Mouse (Mus musculus) heart, embryonic 14.5 days (tissue): ENCODE measurements around the gene Atp9a. TPM values are rescaled to one million over a fixed set of nuclear protein-coding genes. Genes with fewer than 3 reads are reported as not detected.
"Not testable (repeated sequence)": the region's sequence is repeated elsewhere in the genome, so short reads cannot be mapped to it uniquely, and the experiment has no call there.

ENCODE experiments used
- ATAC-seq: fragments of 200-750 bp; cut with Nextera tagmentation; 2 replicates; pipeline ENCODE4 v1.8.0; 2017; ENCODE audit warnings: low read depth, moderate TSS enrichment; ENCODE audit not compliant: insufficient number of reproducible peaks, insufficient read depth, low FRiP score
- H3K27ac ChIP-seq, 2 experiments: fragments of 200-500 bp in 1 of 2; fragments of 300-500 bp in 1 of 2; sonication (generic) in 1 of 2; replicated peaks in 1 of 2; 2 replicates each; pipeline ENCODE4 v1.5.1; 2012 to 2014; ENCODE audit warnings: low read depth in 2 of 2, low read length in 2 of 2, control low read depth in 1 of 2, mild to moderate bottlenecking in 1 of 2, mixed read lengths in 1 of 2; ENCODE audit not compliant: control insufficient read depth in 1 of 2, insufficient read depth in 1 of 2
- H3K27me3 ChIP-seq: fragments of 300-500 bp; sonication (generic); 2 replicates; pipeline ENCODE4 v1.6.1; 2014; ENCODE audit warnings: mild to moderate bottlenecking, low read length, control low read depth; ENCODE audit not compliant: control insufficient read depth, insufficient read depth
- H3K36me3 ChIP-seq: fragments of 300-500 bp; sonication (generic); 2 replicates; pipeline ENCODE4 v1.6.1; 2014; ENCODE audit warnings: mild to moderate bottlenecking, control low read depth, low read length, mixed read lengths; ENCODE audit not compliant: control insufficient read depth, insufficient read depth
- H3K4me1 ChIP-seq, 2 experiments: fragments of 200-500 bp in 1 of 2; fragments of 300-500 bp in 1 of 2; sonication (generic) in 1 of 2; 2 replicates each; pipeline ENCODE4 v1.6.1; 2012 to 2014; ENCODE audit warnings: low read length in 2 of 2, control low read depth in 1 of 2, mixed read lengths in 1 of 2; ENCODE audit not compliant: control insufficient read depth in 2 of 2, insufficient read depth in 2 of 2
- H3K4me2 ChIP-seq: fragments of 300-500 bp; sonication (generic); 2 replicates; pipeline ENCODE4 v1.6.1; 2014; ENCODE audit warnings: mild to moderate bottlenecking, low read length
- H3K4me3 ChIP-seq, 2 experiments: fragments of 200-500 bp in 1 of 2; fragments of 300-500 bp in 1 of 2; sonication (generic) in 1 of 2; 2 replicates each; pipeline ENCODE4 v1.5.1; 2012 to 2014; ENCODE audit warnings: low read length in 2 of 2, mild to moderate bottlenecking in 2 of 2, control low read depth in 1 of 2, low read depth in 1 of 2, moderate library complexity in 1 of 2; ENCODE audit not compliant: control insufficient read depth in 1 of 2, insufficient read depth in 1 of 2
- H3K9ac ChIP-seq: fragments of 300-500 bp; sonication (generic); 2 replicates; pipeline ENCODE4 v1.6.1; 2014; ENCODE audit warnings: mild to moderate bottlenecking, low read length
- H3K9me3 ChIP-seq: fragments of 300-500 bp; sonication (generic); 2 replicates; pipeline ENCODE4 v1.6.1; 2016; ENCODE audit warnings: low read length, control low read depth; ENCODE audit not compliant: control insufficient read depth
- WGBS: fragments of 180-500 bp; shearing (Covaris S2); extraction: QIAGEN DNeasy Blood & Tissue Kit; methylation state at CpG from one replicate; pipeline ENCODE4 v1.1.7; 2014; 5-methylcytosine and 5-hydroxymethylcytosine counted together
- polyA plus RNA-seq: library from polyadenylated mRNA; unstranded; fragments of >200 nt; fragmentation: Nextera tagmentation; extraction: Ambion mirVana; gene quantifications from 2 replicates; pipeline ENCODE4 v1.2.1, GENCODE M21; 2014

Atp9a gene
- polyA plus RNA-seq, 1 experiment from 2014 or later: 12.9 TPM

DNA sequence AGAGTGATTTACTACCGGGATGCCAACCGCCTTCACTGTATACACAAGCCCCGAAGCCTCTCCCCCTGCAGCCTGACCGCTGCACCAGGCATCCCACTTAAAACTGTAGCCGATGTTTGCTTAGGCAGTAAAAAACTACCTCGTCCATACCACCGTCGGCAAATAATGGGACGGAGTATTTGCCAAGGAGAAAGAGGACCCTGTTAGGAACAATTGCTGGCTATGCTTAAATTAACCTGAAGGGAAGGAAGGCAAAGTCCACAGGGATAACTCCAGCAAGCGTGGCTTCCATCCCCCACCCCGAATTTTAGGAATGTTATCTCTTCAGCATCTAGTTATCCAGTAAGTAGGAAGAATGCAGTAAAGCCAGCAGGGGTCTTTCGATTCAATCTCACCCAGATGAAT lies 20.2 kb upstream of the Atp9a start:
- no peak for ATAC-seq
- no peaks in the 10 kb centered on the region for H3K9me3 ChIP-seq
- H3K36me3 ChIP-seq: no peaks in the 10 kb centered on the region
- H3K27ac ChIP-seq: no peak overlapping the region
- H3K4me2 ChIP-seq: no peak overlapping the region
- peaks cover 50% of the 10 kb centered on the region for H3K27me3 ChIP-seq
- no peak overlapping the region for H3K9ac ChIP-seq
- peaks cover 3 to 15% of the 10 kb centered on the region in 2 experiments; a peak in 3 of 4 replicates for H3K4me1 ChIP-seq
- WGBS: 10% methylated on average over 12 of the region's 12 CpGs
- no peak overlapping the region for H3K4me3 ChIP-seq

- Histone ChIP-seq H3K36me3 (no peaks in the 10 kb centered on the region), H3K9ac (no peak overlapping the region), H3K4me1 (peaks cover 3 to 14% of the 10 kb centered on the region in 2 experiments; a peak in 3 of 4 replicates), H3K4me3 (no peak overlapping the region), H3K27me3 (peaks cover 46% of the 10 kb centered on the region), H3K27ac (no peak overlapping the region), H3K9me3 (no peaks in the 10 kb centered on the region), H3K4me2 (no peak overlapping the region)
- 32% methylated on average over 4 of the region's 4 CpGs for WGBS
- ATAC-seq: no peak
Measured at GRCm38 (mm10) chr2:168761954-168762353, 19.7 kb upstream of the Atp9a start.

GRCm38 (mm10) chr2:168761141-168761540 lies 18.9 kb upstream of the Atp9a start:
- no peak overlapping the region for H3K27ac ChIP-seq
- WGBS: 76% methylated on average over 9 of the region's 9 CpGs
- no peak overlapping the region for H3K9ac ChIP-seq
- H3K9me3 ChIP-seq: no peaks in the 10 kb centered on the region
- H3K4me1 ChIP-seq: peaks cover 3 to 7% of the 10 kb centered on the region in 2 experiments; a peak in 3 of 4 replicates
- peaks cover 38% of the 10 kb centered on the region for H3K27me3 ChIP-seq
- peaks cover 3% of the 10 kb centered on the region; the same call in 1 of the 2 replicates for H3K36me3 ChIP-seq
- no peak overlapping the region for H3K4me3 ChIP-seq
- no peak for ATAC-seq
- no peak overlapping the region for H3K4me2 ChIP-seq

DNA sequence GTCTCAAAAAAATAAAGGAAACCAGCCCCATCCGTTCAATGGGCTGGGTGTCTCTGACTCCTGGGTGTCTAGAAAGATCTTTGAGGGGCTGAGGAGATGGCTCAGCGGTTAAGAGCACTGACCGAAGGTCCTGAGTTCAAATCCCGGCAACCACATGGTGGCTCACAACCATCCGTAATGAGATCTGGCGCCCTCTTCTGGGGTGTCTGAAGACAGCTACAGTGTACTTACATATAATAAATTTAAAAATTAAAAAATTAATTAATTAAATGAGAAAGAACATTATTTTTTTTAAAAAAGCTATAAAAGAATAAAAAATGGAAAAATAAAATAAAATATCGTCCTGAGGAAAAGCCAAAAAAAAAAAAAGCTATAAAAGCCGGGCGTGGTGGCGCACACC lies 2.2 kb upstream of the Atp9a start:
- not testable (repeated sequence) for H3K4me1 ChIP-seq, H3K4me3 ChIP-seq, H3K36me3 ChIP-seq, H3K4me2 ChIP-seq, H3K9me3 ChIP-seq, ATAC-seq, H3K9ac ChIP-seq, H3K27ac ChIP-seq, H3K27me3 ChIP-seq
- WGBS: 85% methylated on average over 10 of the region's 10 CpGs

DNA sequence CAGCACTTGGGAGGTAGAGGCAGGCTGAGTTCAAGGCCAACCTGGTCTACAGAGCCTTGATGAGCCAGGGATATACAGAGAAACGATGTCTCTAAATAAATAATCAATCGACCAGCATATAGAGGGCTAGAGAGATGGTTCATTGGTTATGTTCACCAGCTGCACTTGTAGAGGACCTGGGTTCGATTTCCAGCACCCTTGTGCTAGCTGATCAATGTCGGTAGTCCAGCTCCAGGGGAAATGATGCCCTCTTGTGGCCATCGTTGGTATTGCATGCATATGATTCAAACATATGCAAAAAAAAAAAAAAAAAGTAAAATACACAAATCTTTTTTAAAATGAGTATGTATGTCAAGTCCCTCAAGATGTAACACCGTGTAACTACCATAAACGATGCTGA lies 440 bp upstream of the Atp9a start:
- Histone ChIP-seq H3K36me3 (no peaks in the 10 kb centered on the region), H3K27ac (no peak overlapping the region), H3K27me3 (no peaks in the 10 kb centered on the region), H3K9ac (no peak overlapping the region), H3K4me3 (peak overlapping the region; percentile 81 to 86; a peak in 2 of 4 replicates), H3K4me1 (peaks cover 3% of the 10 kb centered on the region in 2 experiments; a peak in 1 of 4 replicates), H3K9me3 (peaks cover 4% of the 10 kb centered on the region; the same call in 1 of the 2 replicates), H3K4me2 (peak overlapping the region; percentile 88; the same call in 1 of the 2 replicates)
- 16% methylated on average over 7 of the region's 7 CpGs for WGBS
- ATAC-seq: no peak

DNA sequence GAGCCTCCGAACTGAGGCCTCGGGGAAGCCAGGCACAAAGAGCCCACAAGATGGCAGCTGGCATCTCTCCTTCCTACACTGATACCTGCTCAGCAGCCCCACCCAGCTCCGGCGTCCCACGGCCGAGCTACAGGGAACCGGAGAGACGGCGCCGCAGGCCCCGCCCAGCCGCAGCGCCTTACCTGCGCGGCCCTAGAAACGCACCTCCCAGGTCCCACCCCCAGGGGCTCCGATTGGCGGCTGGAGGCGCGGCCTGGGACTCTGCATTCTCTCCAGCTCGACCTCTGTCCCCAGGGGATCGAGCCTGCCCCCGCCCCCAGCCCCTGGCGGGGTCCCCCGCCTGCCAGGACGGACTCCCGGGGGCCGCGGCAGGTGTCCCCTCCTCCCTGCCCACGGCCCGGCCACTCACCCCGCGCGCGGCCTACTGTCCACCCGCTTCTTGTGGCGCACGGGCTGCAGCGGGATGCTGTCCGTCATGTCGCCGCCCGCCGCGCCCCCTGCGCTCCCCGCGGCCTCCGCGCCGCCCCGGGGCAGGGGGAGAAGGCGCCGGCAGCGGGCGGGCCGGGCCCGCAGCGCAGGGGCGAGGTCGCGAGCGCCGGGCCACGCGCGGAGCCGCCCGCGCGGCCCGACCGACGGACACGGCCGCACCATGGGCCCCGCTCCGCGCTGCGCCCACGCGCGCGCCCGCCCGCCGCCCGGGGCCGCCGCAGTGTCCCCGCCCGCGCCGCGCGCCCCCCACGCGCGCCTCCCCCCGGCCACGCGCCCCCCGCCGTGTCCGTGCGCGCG lies 743 bp downstream of the Atp9a start:
- Histone ChIP-seq H3K4me3 (peak overlapping the region; percentile 81 to 86), H3K27me3 (no peaks in the 10 kb centered on the region), H3K9ac (peak overlapping the region; percentile 84), H3K27ac (peak overlapping the region in 1 of 2 experiments; percentile 65; a peak in 2 of 4 replicates), H3K36me3 (no peaks in the 10 kb centered on the region), H3K9me3 (peaks cover 4% of the 10 kb centered on the region; the same call in 1 of the 2 replicates), H3K4me1 (peaks cover 3% of the 10 kb centered on the region in 2 experiments; a peak in 1 of 4 replicates), H3K4me2 (peak overlapping the region; percentile 88)
- ATAC-seq: peak; percentile 68
- WGBS: under 1% methylated on average over 76 of the region's 108 CpGs

GRCm38 (mm10) chr2:168740496-168740895 lies 1.7 kb downstream of the Atp9a start:
- 86% methylated on average over 10 of the region's 10 CpGs for WGBS
- Histone ChIP-seq H3K4me1 (peaks cover 3% of the 10 kb centered on the region in 2 experiments; a peak in 1 of 4 replicates), H3K9ac (no peak overlapping the region), H3K27ac (no peak overlapping the region), H3K36me3 (no peaks in the 10 kb centered on the region), H3K9me3 (peaks cover 4% of the 10 kb centered on the region; the same call in 1 of the 2 replicates), H3K4me2 (peak overlapping the region; percentile 88), H3K27me3 (no peaks in the 10 kb centered on the region), H3K4me3 (peak overlapping the region in 1 of 2 experiments; percentile 86; a peak in 2 of 4 replicates)
- no peak for ATAC-seq
